Mouse (Mus musculus): ENCODE data around the gene Riox1.

DNA sequence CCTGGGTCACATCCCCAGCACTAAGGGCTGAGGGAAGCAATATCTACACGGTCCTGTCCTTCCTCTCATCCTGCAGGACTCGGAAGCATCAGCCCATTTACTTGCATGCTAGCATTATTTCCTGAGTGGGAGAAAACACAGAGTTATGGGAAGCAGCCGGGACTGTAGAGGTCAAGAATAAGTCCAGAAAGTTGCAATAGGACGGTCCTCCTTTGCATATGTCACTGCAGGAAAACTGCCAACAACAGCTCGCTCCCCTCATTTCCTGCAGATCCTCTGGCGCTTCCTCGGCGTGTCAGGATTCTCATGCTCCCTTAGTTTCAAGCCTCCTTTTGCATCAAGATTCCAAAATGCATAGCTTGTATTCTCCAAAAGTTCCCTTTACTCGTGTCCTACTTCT lies 33.5 kb upstream of the Riox1 start:
- no peak for TF ChIP-seq POLR2A (IDR thresholded peaks at IDR 0.05; ENCODE audit: borderline replicate concordance, low read depth, low read length)
- no peak for TF ChIP-seq CTCF (IDR thresholded peaks at IDR 0.05; ENCODE audit: low read depth, low read length)

All from bone marrow macrophage, adult 2 months (primary cell).